7 mouse cellular contexts compared by ENCODE assay signal in genomic region chr14:84442528-84443287, GRCm38 (mm10). TPM values are rescaled to one million over a fixed set of nuclear protein-coding genes. Genes with fewer than 3 reads are reported as not detected.
A peak's percentile ranks its signal among the peaks of the same experiment; 100 is the strongest.
DNase-seq lines count a peak whose midpoint lies in the region; ATAC-seq and TF ChIP-seq lines count a peak whose summit lies in the region.

No protein-coding gene starts in this region.

- no peak for TF ChIP-seq POLR2A in myocyte (IDR thresholded peaks at IDR 0.05; ENCODE audit: insufficient read length, low read depth)

- H3K4me1 ChIP-seq in intestine, embryonic 16.5 days (ENCODE audit: control insufficient read depth, insufficient read depth, low read length) = peaks cover 29% of the 10 kb centered on the region
- peaks cover 27% of the 10 kb centered on the region for H3K4me1 ChIP-seq in limb, embryonic 12.5 days (replicated peaks)

- no peaks in the 10 kb centered on the region for H3K79me2 ChIP-seq in myocyte (ENCODE audit: control insufficient read depth, insufficient read depth)

- WGBS in intestine, embryonic 16.5 days = under 1% methylated on average over 30 of the region's 30 CpGs
- under 1% methylated on average over 30 of the region's 30 CpGs for WGBS in limb, embryonic 12.5 days

- DNase-seq in MN1 (ENCODE audit: low spot score) = peak; percentile 32
- DNase-seq in brain, adult 2 months (ENCODE audit: low read depth, low spot score) = peak; percentile 59
- peak; percentile 43 for DNase-seq in forelimb bud, embryonic 11.5 days (ENCODE audit: low read depth, low spot score)

- H3K27me3 ChIP-seq in intestine, embryonic 16.5 days (replicated peaks; ENCODE audit: control insufficient read depth, insufficient read depth, low read length) = peaks cover 25% of the 10 kb centered on the region
- H3K27me3 ChIP-seq in limb, embryonic 12.5 days = peaks cover 38% of the 10 kb centered on the region
- H3K27me3 ChIP-seq in myocyte (ENCODE audit: control insufficient read depth, insufficient read depth, insufficient read length) = peaks cover 7% of the 10 kb centered on the region

- H3K36me3 ChIP-seq in intestine, embryonic 16.5 days (ENCODE audit: control insufficient read depth, insufficient read depth, low read length) = no peaks in the 10 kb centered on the region
- no peaks in the 10 kb centered on the region for H3K36me3 ChIP-seq in limb, embryonic 12.5 days
- H3K36me3 ChIP-seq in myocyte (ENCODE audit: control insufficient read depth, insufficient read depth) = no peaks in the 10 kb centered on the region

- no peaks in the 10 kb centered on the region for H3K9me3 ChIP-seq in intestine, embryonic 16.5 days (ENCODE audit: control insufficient read depth, low read length)
- H3K9me3 ChIP-seq in limb, embryonic 12.5 days = no peaks in the 10 kb centered on the region

- ATAC-seq in intestine, embryonic 16.5 days = peak; percentile 72
- ATAC-seq in limb, embryonic 12.5 days (ENCODE audit: insufficient number of reproducible peaks, insufficient read depth, low FRiP score, low TSS enrichment, low read depth) = peak; percentile 60
- no peak; the same call in 1 of the 2 replicates for ATAC-seq in megakaryocyte-erythroid progenitor cell, adult 5-6 weeks (replicated peaks; ENCODE audit: low FRiP score, low TSS enrichment, poor library complexity, severe bottlenecking)

- H3K4me3 ChIP-seq in intestine, embryonic 16.5 days (ENCODE audit: low read length) = peak overlapping the region; percentile 59
- H3K4me3 ChIP-seq in limb, embryonic 12.5 days (replicated peaks) = peak overlapping the region; percentile 57
- H3K4me3 ChIP-seq in myocyte = peak overlapping the region; percentile 24

- H3K27ac ChIP-seq in intestine, embryonic 16.5 days (ENCODE audit: low read length) = peak overlapping the region; percentile 54
- H3K27ac ChIP-seq in limb, embryonic 12.5 days = peak overlapping the region; percentile 78

- H3K9ac ChIP-seq in intestine, embryonic 16.5 days (ENCODE audit: low read depth, low read length) = peak overlapping the region; percentile 55; the same call in 1 of the 2 replicates
- peak overlapping the region; percentile 63 for H3K9ac ChIP-seq in limb, embryonic 12.5 days (replicated peaks)

- H3ac ChIP-seq in myocyte (ENCODE audit: control insufficient read depth, insufficient read length) = no peak overlapping the region

- peak overlapping the region; percentile 69 for H3K4me2 ChIP-seq in intestine, embryonic 16.5 days (ENCODE audit: low read depth, low read length)
- peak overlapping the region; percentile 85 for H3K4me2 ChIP-seq in limb, embryonic 12.5 days
- H3K4me2 ChIP-seq in myocyte (ENCODE audit: low read depth) = peak overlapping the region; percentile 92

TF ChIP-seq in myocyte, 11 proteins besides CTCF, POLR2A, EP300 and RAD21:
- TF ChIP-seq TCF3 (IDR thresholded peaks at IDR 0.05; ENCODE audit: insufficient read length, low read depth) (no peak), POLR2AphosphoS2 (IDR thresholded peaks at IDR 0.05; ENCODE audit: insufficient read length, low read depth) (no peak), REST (IDR thresholded peaks at IDR 0.05; ENCODE audit: insufficient read depth, insufficient read length) (no peak), MYOD1 (IDR thresholded peaks at IDR 0.05; ENCODE audit: control insufficient read depth in 1 of 3, insufficient read length in 2 of 3, low read depth in 2 of 3) (no peak), SRF (IDR thresholded peaks at IDR 0.05; ENCODE audit: control insufficient read depth, insufficient read length, low read depth) (no peak), TCF12 (IDR thresholded peaks at IDR 0.05; ENCODE audit: insufficient read depth, poor library complexity, severe bottlenecking) (no peak), MAX (IDR thresholded peaks at IDR 0.05; ENCODE audit: low read depth) (no peak), USF1 (IDR thresholded peaks at IDR 0.05; ENCODE audit: low read depth) (no peak), MYOG (IDR thresholded peaks at IDR 0.05; ENCODE audit: control insufficient read depth in 1 of 3, insufficient read depth in 1 of 3, insufficient read length in 2 of 3, low read depth in 2 of 3) (no peak), E2F4 (IDR thresholded peaks at IDR 0.05; ENCODE audit: insufficient read depth) (no peak), CEBPB (IDR thresholded peaks at IDR 0.05; ENCODE audit: insufficient read depth, poor library complexity, severe bottlenecking) (no peak)

RNA-seq across cellular contexts. Expression of gene Pcdh17, which starts 0.7 kb away (rescaled TPM):
- polyA plus RNA-seq in intestine, embryonic 16.5 days (2015; fragmentation: Nextera tagmentation; extraction: Ambion mirVana) = 4.1 TPM in 2 replicates
- 6.7 and 7.2 TPM in 2 replicates for polyA plus RNA-seq in limb, embryonic 12.5 days (2016; fragmentation: Nextera tagmentation; extraction: Ambion mirVana)
- 0.08 TPM for polyA plus RNA-seq in myocyte (2012; fragmentation: generic; extraction: Trizol)
- 0.15 TPM in 2 replicates for total RNA-seq in megakaryocyte-erythroid progenitor cell, adult 5-6 weeks (2014; fragmentation: Nextera tagmentation)
- total RNA-seq in megakaryocyte-erythroid progenitor cell, adult 5-6 weeks (2017) = 0.08 TPM in 1 of 2 replicates, not detected in the other
